Mouse (Mus musculus) heart, adult 2 months (tissue): ENCODE measurements around the gene Galm. TPM values are rescaled to one million over a fixed set of nuclear protein-coding genes. Genes with fewer than 3 reads are reported as not detected.
A peak's percentile ranks its signal among the peaks of the same experiment; 100 is the strongest.

Experiments
- DNase-seq, 2 experiments: peaks; one replicate each; pipeline ENCODE4 v3.0.0; 2021
- H3K27ac ChIP-seq: fragments of 200-600 bp; 2 replicates; pipeline ENCODE4 v1.8.1; 2022
- H3K27me3 ChIP-seq: fragments of 200-500 bp; 2 replicates; pipeline ENCODE4 v1.6.1; 2012; ENCODE audit warnings: mild to moderate bottlenecking, low read length, inconsistent platforms, mixed read lengths; ENCODE audit not compliant: control insufficient read depth, insufficient read depth
- H3K36me3 ChIP-seq: fragments of 200-500 bp; 2 replicates; pipeline ENCODE4 v1.6.1; 2012; ENCODE audit warnings: low read length, inconsistent platforms; ENCODE audit not compliant: control insufficient read depth, insufficient read depth
- H3K4me1 ChIP-seq: fragments of 200-500 bp; 2 replicates; pipeline ENCODE4 v1.6.1; 2011; ENCODE audit warnings: low read length; ENCODE audit not compliant: control insufficient read depth, insufficient read depth
- H3K4me3 ChIP-seq: fragments of 200-600 bp; 2 replicates; pipeline ENCODE4 v1.8.1; 2022
- H3K79me2 ChIP-seq: fragments of 200-500 bp; replicated peaks from 2 replicates; pipeline ENCODE4 v1.6.1; 2012; ENCODE audit warnings: mild to moderate bottlenecking, inconsistent platforms, low read length, moderate library complexity, mixed read lengths; ENCODE audit not compliant: control insufficient read depth, insufficient read depth
- H3K9ac ChIP-seq: fragments of 200-500 bp; 2 replicates; pipeline ENCODE4 v1.6.1; 2012; ENCODE audit warnings: low read depth, mild to moderate bottlenecking, control low read depth, inconsistent platforms, low read length, mixed read lengths
- CTCF ChIP-seq: fragments of 200-600 bp; IDR thresholded peaks from 2 replicates; pipeline ENCODE4 v1.8.1; 2022; ENCODE audit warnings: antibody characterized with exemption, mild to moderate bottlenecking, moderate library complexity
- EP300 ChIP-seq: fragments of 200-500 bp; IDR thresholded peaks from 2 replicates; pipeline ENCODE4 v1.6.1; 2011; ENCODE audit warnings: low read depth, low read length, control low read depth; ENCODE audit not compliant: insufficient read depth
- POLR2A ChIP-seq: fragments of 200-500 bp; IDR thresholded peaks from 2 replicates; pipeline ENCODE4 v1.6.1; 2011; ENCODE audit warnings: mild to moderate bottlenecking, low read depth, low read length, control low read depth; ENCODE audit not compliant: insufficient read depth
- WGBS: fragments of 180-500 bp; shearing (Covaris S2); methylation state at CpG from one replicate; pipeline ENCODE4 v1.1.7; 2018; 5-methylcytosine and 5-hydroxymethylcytosine counted together
- intact Hi-C: fragments of 180-260 bp; cut with DNase I; formaldehyde crosslinking; loops from one replicate; pipeline ENCODE4 v1.15.1; 2025
- polyA plus RNA-seq: library from polyadenylated mRNA; depleted of rRNA; stranded (reverse); fragments of >200 nt; gene quantifications from 2 replicates; pipeline ENCODE4 v1.2.3, GENCODE M21; 2012
- total RNA-seq, 2 experiments: library from RNA; stranded (reverse); gene quantifications; 2 replicates each; pipeline ENCODE4 v1.2.3; 2021

Galm gene
- total and polyA plus RNA-seq, 3 experiments = 17.9 to 19.8 (median 19.6) TPM

DNA sequence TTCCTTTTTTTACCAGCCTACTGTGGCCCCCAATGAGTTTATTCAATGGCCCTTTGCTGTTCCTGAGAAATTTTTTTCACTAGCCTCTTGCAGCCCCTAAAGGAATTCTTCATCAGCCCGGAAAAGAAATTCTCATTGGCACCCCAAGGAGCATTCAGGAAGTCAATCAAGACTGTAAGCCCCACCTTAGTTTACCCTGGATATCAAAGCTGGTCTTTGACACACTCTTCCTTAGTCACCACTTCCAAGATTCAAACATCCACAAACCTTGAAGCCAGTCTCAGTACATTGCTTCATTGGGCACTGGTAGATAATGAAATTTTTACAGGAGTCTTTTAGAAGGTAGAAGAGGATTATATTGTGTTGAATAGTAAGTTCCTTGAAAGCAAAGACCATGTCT lies 5.4 kb upstream of the Galm start:
- no peaks in the 10 kb centered on the region for H3K4me1 ChIP-seq
- no peak overlapping the region for H3K4me3 ChIP-seq
- no peak overlapping the region for H3K9ac ChIP-seq
- TF ChIP-seq POLR2A = no peak
- TF ChIP-seq CTCF = no peak
- TF ChIP-seq EP300 = no peak
- 60% methylated on average over 1 of the region's 1 CpGs for WGBS
- no peaks in the 10 kb centered on the region for H3K36me3 ChIP-seq
- H3K79me2 ChIP-seq = no peaks in the 10 kb centered on the region
- intact Hi-C loops = no loop called here
- DNase-seq = no peak
- H3K27me3 ChIP-seq = no peaks in the 10 kb centered on the region
- H3K27ac ChIP-seq = no peak overlapping the region

DNA sequence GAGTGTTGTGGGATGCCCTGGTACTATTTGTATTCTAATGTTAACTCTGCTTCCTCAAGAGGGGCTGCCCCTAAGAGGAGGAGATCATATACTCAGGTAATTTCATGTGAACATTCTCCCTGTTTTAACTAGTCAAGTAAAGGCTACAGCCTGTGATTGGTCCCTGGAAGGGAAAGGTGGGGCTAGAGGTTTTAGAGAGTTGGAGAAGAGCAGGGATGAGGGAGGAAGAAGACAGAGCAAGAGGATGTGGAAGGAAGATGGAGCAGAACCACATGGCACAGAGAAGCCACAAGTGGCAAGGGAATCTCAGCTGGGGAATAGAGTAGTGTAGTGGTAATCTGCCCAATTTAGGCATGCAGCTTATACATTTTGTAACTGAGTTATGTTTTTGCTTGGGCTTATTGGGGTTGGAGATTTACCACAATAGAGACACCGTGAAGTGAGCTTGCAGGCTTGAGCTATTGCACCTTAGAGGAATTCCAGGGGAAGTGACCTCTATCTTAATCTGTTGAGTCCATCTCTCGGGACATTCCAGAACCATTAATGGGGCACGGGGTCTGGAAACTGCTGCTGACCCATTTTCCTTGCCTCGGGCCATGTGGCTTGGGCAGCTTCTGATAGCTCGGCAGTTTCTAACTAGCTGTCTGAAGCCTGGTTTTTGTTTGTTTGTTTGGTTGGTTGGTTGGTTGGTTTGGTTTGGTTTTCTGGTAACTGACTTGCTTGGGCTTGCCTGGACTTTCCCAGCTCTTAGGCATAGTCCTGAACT lies 2.1 kb upstream of the Galm start:
- 62% methylated on average over 5 of the region's 5 CpGs for WGBS
- peaks cover 1% of the 10 kb centered on the region for H3K4me1 ChIP-seq
- intact Hi-C loops = loop anchor here (5.0 kb wide), 1 partner anchor 52 kb away; no protein-coding TSS in a partner anchor

DNA sequence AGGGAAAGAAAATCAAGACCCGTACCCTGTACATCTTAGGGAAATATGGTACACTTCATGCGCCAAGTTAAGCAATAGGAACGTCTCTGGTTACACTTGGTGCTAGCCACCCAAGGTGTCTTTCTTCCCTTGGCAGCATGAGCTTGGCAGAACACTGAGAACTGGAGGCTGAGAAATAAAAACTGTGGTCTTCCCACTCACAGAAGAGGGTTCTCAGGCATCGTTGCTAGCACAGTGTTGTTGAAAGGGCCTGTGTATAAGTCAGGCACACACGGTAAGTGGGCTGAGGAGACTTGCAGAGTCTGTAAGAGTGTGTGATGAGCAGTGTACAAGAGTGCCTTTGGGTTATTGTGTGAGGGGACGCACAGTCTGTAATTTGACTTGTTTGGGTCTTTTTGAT lies 1.1 kb upstream of the Galm start:
- H3K4me1 ChIP-seq = peaks cover 1% of the 10 kb centered on the region
- DNase-seq = no peak
- peaks cover 1% of the 10 kb centered on the region; the same call in 1 of the 2 replicates for H3K79me2 ChIP-seq
- H3K9ac ChIP-seq = no peak overlapping the region
- intact Hi-C loops = loop anchor here (5.0 kb wide), 1 partner anchor 51 kb away; no protein-coding TSS in a partner anchor
- 89% methylated on average over 6 of the region's 6 CpGs for WGBS
- H3K27ac ChIP-seq = no peak overlapping the region
- no peak for TF ChIP-seq POLR2A
- TF ChIP-seq CTCF = no peak
- no peak for TF ChIP-seq EP300
- H3K4me3 ChIP-seq = no peak overlapping the region
- H3K36me3 ChIP-seq = no peaks in the 10 kb centered on the region
- no peaks in the 10 kb centered on the region for H3K27me3 ChIP-seq

More for the DNA sequence above, 2.1 kb upstream of the Galm start:
- Histone ChIP-seq H3K4me3 (no peak overlapping the region), H3K9ac (no peak overlapping the region), H3K27ac (no peak overlapping the region), H3K27me3 (no peaks in the 10 kb centered on the region), H3K36me3 (no peaks in the 10 kb centered on the region), H3K79me2 (peaks cover 1% of the 10 kb centered on the region; the same call in 1 of the 2 replicates)
- DNase-seq = no peak
- TF ChIP-seq CTCF = no peak

DNA sequence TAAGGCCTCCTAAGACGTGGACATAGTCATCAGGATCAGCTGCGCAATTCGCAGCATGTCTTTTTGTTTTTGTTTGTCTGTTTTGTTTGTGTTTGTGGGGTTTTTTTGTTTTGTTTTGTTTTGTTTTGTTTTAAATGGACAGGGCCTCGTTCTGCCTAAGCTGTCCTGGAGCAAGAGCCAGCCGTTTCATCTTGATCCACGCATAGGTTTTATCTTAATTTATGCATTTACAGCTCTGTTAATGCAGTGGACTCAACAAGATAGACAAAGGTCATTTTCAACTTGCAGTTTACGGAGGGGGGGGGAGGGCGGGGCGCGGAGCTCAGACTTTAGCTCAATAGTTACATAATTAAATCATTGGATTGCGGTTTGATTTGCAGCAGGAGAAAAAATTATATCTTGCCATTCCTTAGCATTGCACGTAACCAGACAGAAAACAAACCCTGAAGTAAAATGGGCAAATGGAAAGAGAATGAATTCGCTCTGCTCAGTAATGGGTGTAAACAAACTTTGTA lies 1.3 kb downstream of the Galm start:
- no peak for DNase-seq
- no peaks in the 10 kb centered on the region for H3K27me3 ChIP-seq
- H3K27ac ChIP-seq = peak overlapping the region; percentile 81
- peak overlapping the region; percentile 59 for H3K4me3 ChIP-seq
- H3K36me3 ChIP-seq = peaks cover 2% of the 10 kb centered on the region; the same call in 1 of the 2 replicates
- intact Hi-C loops = loop anchor here (5.0 kb wide), 1 partner anchor 49 kb away; no protein-coding TSS in a partner anchor
- peaks cover 1% of the 10 kb centered on the region; the same call in 1 of the 2 replicates for H3K79me2 ChIP-seq
- peaks cover 4% of the 10 kb centered on the region for H3K4me1 ChIP-seq
- TF ChIP-seq EP300 (no peak), CTCF (no peak), POLR2A (no peak)
- peak overlapping the region; percentile 86 for H3K9ac ChIP-seq
- whole genome bisulfite sequencing = 74% methylated on average over 13 of the region's 13 CpGs

DNA sequence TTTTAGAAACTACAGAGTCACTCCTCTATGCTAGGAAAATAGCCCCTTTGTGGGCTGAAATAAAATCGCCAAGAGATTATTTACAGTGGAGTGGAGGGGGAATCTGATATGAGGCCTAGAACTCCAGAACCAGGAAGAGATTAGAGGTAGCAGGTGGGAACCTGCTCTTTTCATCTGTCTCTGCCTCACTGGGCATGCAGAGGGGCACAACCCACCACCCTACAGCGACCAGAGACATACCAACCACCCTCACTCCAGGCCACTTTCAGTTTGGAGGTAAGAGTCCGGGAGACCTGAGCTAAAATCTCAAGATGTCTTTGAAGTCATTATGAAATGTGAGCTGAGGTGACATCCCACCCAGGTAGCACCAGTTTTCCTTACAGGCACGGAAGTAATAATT lies 2.1 kb downstream of the Galm start:
- TF ChIP-seq CTCF = no peak
- no peak for TF ChIP-seq POLR2A
- TF ChIP-seq EP300 = no peak
- 91% methylated on average over 4 of the region's 4 CpGs for whole genome bisulfite sequencing
- no peak for DNase-seq
- H3K4me1 ChIP-seq = peaks cover 4% of the 10 kb centered on the region
- peak overlapping the region; percentile 34; the same call in 1 of the 2 replicates for H3K9ac ChIP-seq
- no peak overlapping the region for H3K4me3 ChIP-seq
- no peaks in the 10 kb centered on the region for H3K27me3 ChIP-seq
- peaks cover 1% of the 10 kb centered on the region; the same call in 1 of the 2 replicates for H3K79me2 ChIP-seq
- intact Hi-C loops = loop anchor here (5.0 kb wide), 1 partner anchor 48 kb away; no protein-coding TSS in a partner anchor
- peak overlapping the region; percentile 15; the same call in 1 of the 2 replicates for H3K27ac ChIP-seq
- peaks cover 2% of the 10 kb centered on the region; the same call in 1 of the 2 replicates for H3K36me3 ChIP-seq
